Mouse (Mus musculus): ENCODE measurements around the gene Clec12b.
A peak's percentile ranks its signal among the peaks of the same experiment; 100 is the strongest.
"Not testable (repeated sequence)": the region's sequence is repeated elsewhere in the genome, so short reads cannot be mapped to it uniquely, and the experiment has no call there.

The Clec12b gene

GRCm38 (mm10) chr6:129369374-129370132 lies 16.1 kb downstream of the Clec12b start:
- DNase-seq (ENCODE audit: low read depth) = no peak

GRCm38 (mm10) chr6:129365959-129366359 lies 19.7 kb downstream of the Clec12b start:
- peak; percentile 74 for DNase-seq (ENCODE audit: low read depth)

- no peak for DNase-seq (ENCODE audit: low read depth)
Observed at GRCm38 (mm10) chr6:129363942-129364341, 21.7 kb downstream of the Clec12b start.

- DNase-seq (ENCODE audit: low read depth) = no peak
Observed at GRCm38 (mm10) chr6:129359515-129359914, 26.2 kb downstream of the Clec12b start.

GRCm38 (mm10) chr6:129356430-129356829 lies 29.2 kb downstream of the Clec12b start:
- DNase-seq (ENCODE audit: low read depth) = no peak

- no peak for DNase-seq (ENCODE audit: low read depth)
Observed at GRCm38 (mm10) chr6:129355774-129356173, 29.9 kb downstream of the Clec12b start.

- DNase-seq (ENCODE audit: low read depth) = no peak
Observed at GRCm38 (mm10) chr6:129351091-129351490, 34.6 kb downstream of the Clec12b start.

GRCm38 (mm10) chr6:129349524-129350352 lies 35.9 kb downstream of the Clec12b start:
- no peak for DNase-seq (ENCODE audit: low read depth)

GRCm38 (mm10) chr6:129344408-129344807 lies 41.3 kb downstream of the Clec12b start:
- DNase-seq (ENCODE audit: low read depth) = no peak

GRCm38 (mm10) chr6:129342391-129342790 lies 43.3 kb downstream of the Clec12b start, which contains the start of gene Clec12a:
TSS of gene Clec12a (plus strand) at chr6:129342691.
- DNase-seq (ENCODE audit: low read depth) = not testable (repeated sequence)

- DNase-seq (ENCODE audit: low read depth) = no peak
Observed at GRCm38 (mm10) chr6:129337751-129338150, 47.9 kb downstream of the Clec12b start.

GRCm38 (mm10) chr6:129333674-129334078 lies 52.0 kb downstream of the Clec12b start:
- peak; percentile 88 for DNase-seq (ENCODE audit: low read depth)

- no peak for DNase-seq (ENCODE audit: low read depth)
Observed at GRCm38 (mm10) chr6:129331610-129332009, 54.1 kb downstream of the Clec12b start, which contains the start of gene 4922502D21Rik. TSS of gene 4922502D21Rik (minus strand) at chr6:129331796.

- peak; percentile 71 for DNase-seq (ENCODE audit: low read depth)
Observed at GRCm38 (mm10) chr6:129326568-129327150, 59.0 kb downstream of the Clec12b start.

GRCm38 (mm10) chr6:129326016-129326415 lies 59.7 kb downstream of the Clec12b start:
- DNase-seq (ENCODE audit: low read depth) = peak; percentile 65
